Mouse (Mus musculus): ENCODE measurements around the gene Gm17334.
A peak's percentile ranks its signal among the peaks of the same experiment; 100 is the strongest.

DNA sequence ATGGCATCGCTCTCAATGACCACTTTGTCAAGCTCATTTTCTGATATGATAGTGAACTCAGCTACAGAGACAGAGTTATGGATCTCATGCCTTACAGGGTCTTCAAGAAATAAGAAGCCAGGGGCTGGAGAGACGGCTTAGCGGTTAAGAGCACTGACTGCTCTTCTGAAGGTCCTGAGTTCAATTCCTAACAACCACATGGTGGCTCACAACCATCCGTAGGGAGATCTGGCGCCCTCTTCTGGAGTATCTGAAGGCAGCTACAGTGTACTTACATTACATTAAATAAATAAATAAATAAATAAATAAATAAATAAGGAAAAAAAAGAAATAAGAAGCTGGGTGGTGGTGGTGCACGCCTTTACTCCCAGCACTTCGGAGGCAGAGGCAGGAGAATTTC lies 39.2 kb downstream of the Gm17334 start:
- TF ChIP-seq CTCF (IDR thresholded peaks at IDR 0.05): peak; percentile 30
- no peak for TF ChIP-seq EP300 (IDR thresholded peaks at IDR 0.05; ENCODE audit: insufficient read depth, low read depth, low read length)

Data from heart, adult 2 months (tissue).